ENCODE assay signal across 7 mouse cellular contexts in the genomic region with DNA sequence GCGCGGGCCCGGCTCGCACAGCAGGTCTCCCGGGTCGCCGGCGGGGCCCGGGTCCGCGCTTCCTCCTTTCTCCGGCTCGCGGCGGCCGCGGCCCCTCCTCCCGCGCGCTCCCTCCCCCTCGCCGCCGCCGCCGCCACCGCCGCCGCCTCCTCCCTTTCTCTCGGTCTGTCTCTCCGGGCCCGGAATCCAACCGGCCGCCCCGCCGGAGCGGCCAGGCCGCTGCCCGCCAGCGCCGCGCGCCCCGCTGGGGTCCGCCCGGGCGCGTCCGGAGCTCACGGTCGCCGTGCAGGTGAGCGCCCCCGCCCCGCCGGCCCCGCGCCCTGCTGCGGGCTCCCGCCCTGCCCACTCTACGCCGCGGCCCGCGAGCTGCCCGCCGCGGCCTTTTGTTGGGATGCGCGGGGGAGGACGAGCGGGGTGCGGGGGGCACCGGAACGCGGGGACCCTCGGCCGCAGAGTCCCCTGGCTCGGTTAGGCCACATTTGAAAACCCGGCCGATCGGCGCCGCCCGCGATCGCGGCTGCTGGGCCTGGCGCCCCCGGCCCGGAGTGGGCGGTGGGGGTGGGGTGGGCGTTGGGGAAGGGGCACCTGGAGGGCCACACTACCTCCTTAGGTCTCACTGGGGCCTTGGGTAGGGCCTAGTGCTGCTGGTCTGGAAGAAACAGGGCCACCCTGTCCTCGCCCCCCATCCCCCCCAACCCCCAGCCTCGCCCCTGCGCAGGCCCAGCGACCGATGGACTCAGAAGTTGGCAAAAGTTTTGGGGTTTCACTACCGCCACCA. TPM values are rescaled to one million over a fixed set of nuclear protein-coding genes. Genes with fewer than 3 reads are reported as not detected.
DNase-seq lines count a peak whose midpoint lies in the region; ATAC-seq and TF ChIP-seq lines count a peak whose summit lies in the region.

No protein-coding gene starts in this region.

- TF ChIP-seq POLR2A in cerebellum, adult 2 months (IDR thresholded peaks at IDR 0.05; ENCODE audit: borderline replicate concordance, insufficient read depth, low read length) = no peak

- H3K27me3 ChIP-seq in cerebellum, adult 2 months (ENCODE audit: control insufficient read depth, insufficient read depth, low read length) = no peaks in the 10 kb centered on the region
- no peaks in the 10 kb centered on the region for H3K27me3 ChIP-seq in intestine, postnatal 0 days (replicated peaks; ENCODE audit: control insufficient read depth, insufficient read depth, low read length)

- ATAC-seq in intestine, postnatal 0 days = no peak

- peak; percentile 70 for DNase-seq in urinary bladder, adult 2 months (ENCODE audit: low spot score)
- DNase-seq in urinary bladder, postnatal 10 days (ENCODE audit: low spot score) = no peak
- DNase-seq in cerebellum, adult 2 months = peak; percentile 58 to 73
- DNase-seq in gastrocnemius, postnatal 10 days = peak; percentile 64
- DNase-seq in lung, postnatal 14 days = peak; percentile 62
- peak; percentile 75 for DNase-seq in testis, postnatal 10 days (ENCODE audit: low spot score)

- peak overlapping the region; percentile 86 for H3K4me2 ChIP-seq in intestine, postnatal 0 days (replicated peaks; ENCODE audit: low read depth)

- no peaks in the 10 kb centered on the region for H3K9me3 ChIP-seq in intestine, postnatal 0 days (ENCODE audit: control insufficient read depth)

- H3K9ac ChIP-seq in intestine, postnatal 0 days (ENCODE audit: low read depth, low read length) = peak overlapping the region; percentile 99

- peaks cover 8% of the 10 kb centered on the region; the same call in 1 of the 2 replicates for H3K36me3 ChIP-seq in intestine, postnatal 0 days (ENCODE audit: control insufficient read depth, insufficient read depth)

- H3K4me1 ChIP-seq in cerebellum, adult 2 months (ENCODE audit: control insufficient read depth, insufficient read depth, low read length) = peaks cover 10% of the 10 kb centered on the region; the same call in 1 of the 2 replicates
- H3K4me1 ChIP-seq in intestine, postnatal 0 days (replicated peaks; ENCODE audit: control insufficient read depth, insufficient read depth, low read length) = peaks cover 23% of the 10 kb centered on the region

- TF ChIP-seq CTCF in cerebellum, adult 2 months (IDR thresholded peaks at IDR 0.05; ENCODE audit: borderline replicate concordance, insufficient read depth, low read depth, low read length) = no peak
- no peak for TF ChIP-seq CTCF in intestine, postnatal 0 days (IDR thresholded peaks at IDR 0.05; ENCODE audit: low read depth)

- no peak overlapping the region for H3K27ac ChIP-seq in cerebellum, adult 2 months (ENCODE audit: insufficient read depth, low read length)
- peak overlapping the region; percentile 100 for H3K27ac ChIP-seq in intestine, postnatal 0 days (ENCODE audit: low read depth, low read length)

- 2% methylated on average over 78 of the region's 98 CpGs for WGBS in cerebellum, adult 2 months
- WGBS in intestine, postnatal 0 days = 1% methylated on average over 74 of the region's 98 CpGs

- peak overlapping the region; percentile 86 for H3K4me3 ChIP-seq in cerebellum, adult 2 months (replicated peaks; ENCODE audit: insufficient read depth, low read depth, low read length)
- H3K4me3 ChIP-seq in intestine, postnatal 0 days (ENCODE audit: low read depth, low read length) = peak overlapping the region; percentile 85

RNA-seq across cellular contexts. Expression of a gene that starts 6.1 kb away (rescaled TPM):
- polyA plus RNA-seq in urinary bladder, adult 2 months (2012; rRNA removed) = 63.4 and 72.7 TPM in 2 replicates
- 47.0 and 48.3 TPM in 2 replicates for polyA plus RNA-seq in cerebellum, adult 2 months (2012; rRNA removed)
- total RNA-seq in gastrocnemius, postnatal 10 days (2021) = 10 to 100 TPM in 1 of 2 experiments, 1 to 10 TPM in 1; 6.8 to 11.2 TPM
- 23.9 and 25.1 TPM in 2 replicates for polyA plus RNA-seq in intestine, postnatal 0 days (2015; fragmentation: Nextera tagmentation; extraction: Ambion mirVana)

RNA-seq across cellular contexts. Expression of a gene that starts 56.9 kb away (rescaled TPM):
- polyA plus RNA-seq in urinary bladder, adult 2 months (2012; rRNA removed) = 115 and 117 TPM in 2 replicates
- 96.2 and 101 TPM in 2 replicates for polyA plus RNA-seq in cerebellum, adult 2 months (2012; rRNA removed)
- total RNA-seq in gastrocnemius, postnatal 10 days (2021) = 10 to 100 TPM; 30.1 to 32.2 TPM
- 60.9 and 66.5 TPM in 2 replicates for polyA plus RNA-seq in intestine, postnatal 0 days (2015; fragmentation: Nextera tagmentation; extraction: Ambion mirVana)
